Mouse (Mus musculus) cerebellum, adult 2 months (tissue): Measurements from ENCODE around the gene Zfp710. TPM values are rescaled to one million over a fixed set of nuclear protein-coding genes. Genes with fewer than 3 reads are reported as not detected.
A peak's percentile ranks its signal among the peaks of the same experiment; 100 is the strongest.

ENCODE experiments used
- DNase-seq, 2 experiments: peaks; one replicate each; pipeline ENCODE4 v3.0.0; 2021
- H3K27ac ChIP-seq: fragments of 200-500 bp; 2 replicates; pipeline ENCODE4 v1.5.1; 2012; ENCODE audit warnings: low read length, control low read depth, inconsistent platforms; ENCODE audit not compliant: insufficient read depth
- H3K27me3 ChIP-seq: fragments of 200-500 bp; 2 replicates; pipeline ENCODE4 v1.6.1; 2012; ENCODE audit warnings: inconsistent platforms, mild to moderate bottlenecking, low read length, moderate library complexity; ENCODE audit not compliant: control insufficient read depth, insufficient read depth
- H3K4me1 ChIP-seq: fragments of 200-500 bp; 2 replicates; pipeline ENCODE4 v1.6.1; 2011; ENCODE audit warnings: low read length; ENCODE audit not compliant: control insufficient read depth, insufficient read depth
- H3K4me3 ChIP-seq: fragments of 200-500 bp; replicated peaks from 2 replicates; pipeline ENCODE3; 2011; ENCODE audit warnings: mild to moderate bottlenecking, low read depth, low read length, control low read depth; ENCODE audit not compliant: insufficient read depth
- CTCF ChIP-seq: fragments of 200-500 bp; IDR thresholded peaks from 2 replicates; pipeline ENCODE4 v1.5.1; 2011; ENCODE audit warnings: low read depth, mild to moderate bottlenecking, control low read depth, low read length, moderate library complexity, borderline replicate concordance; ENCODE audit not compliant: insufficient read depth
- POLR2A ChIP-seq: fragments of 200-500 bp; IDR thresholded peaks from 2 replicates; pipeline ENCODE4 v1.6.1; 2011; ENCODE audit warnings: low read length, control low read depth, borderline replicate concordance; ENCODE audit not compliant: insufficient read depth
- WGBS: fragments of 180-500 bp; shearing (Covaris S2); methylation state at CpG from one replicate; pipeline ENCODE4 v1.1.7; 2018; 5-methylcytosine and 5-hydroxymethylcytosine counted together
- polyA plus RNA-seq: library from polyadenylated mRNA; depleted of rRNA; stranded (reverse); fragments of >200 nt; gene quantifications from 2 replicates; pipeline ENCODE4 v1.2.3, GENCODE M21; 2012; rRNA removed

The Zfp710 gene
- polyA plus RNA-seq, 1 experiment, result 10.9 TPM

- H3K4me3 ChIP-seq, result no peak overlapping the region
- TF ChIP-seq POLR2A, result no peak
- no peak for TF ChIP-seq CTCF
- H3K27ac ChIP-seq, result no peak overlapping the region
- H3K27me3 ChIP-seq, result no peaks in the 10 kb centered on the region
- H3K4me1 ChIP-seq, result peaks cover 6% of the 10 kb centered on the region
- no peak for DNase-seq
- 88% methylated on average over 1 of the region's 1 CpGs for WGBS
Observed at GRCm38 (mm10) chr7:80135173-80135532, 110.5 kb downstream of the Zfp710 start.

GRCm38 (mm10) chr7:80138375-80138774 is 113.8 kb downstream of the Zfp710 start:
- no peak overlapping the region for H3K4me3 ChIP-seq
- peaks cover 6% of the 10 kb centered on the region for H3K4me1 ChIP-seq
- H3K27ac ChIP-seq, result no peak overlapping the region
- H3K27me3 ChIP-seq, result no peaks in the 10 kb centered on the region
- TF ChIP-seq POLR2A (no peak), CTCF (no peak)
- WGBS, result 74% methylated on average over 1 of the region's 1 CpGs
- DNase-seq, result no peak

- DNase-seq, result peak; percentile 67 to 69
- Histone ChIP-seq H3K4me1 (no peaks in the 10 kb centered on the region), H3K27ac (no peak overlapping the region), H3K4me3 (no peak overlapping the region), H3K27me3 (no peaks in the 10 kb centered on the region)
- TF ChIP-seq POLR2A (no peak), CTCF (peak; percentile 84)
- WGBS, result 20% methylated on average over 9 of the region's 9 CpGs
Observed at GRCm38 (mm10) chr7:80140815-80141214, 116.2 kb downstream of the Zfp710 start.

Other genes starting within 250 kb of the Zfp710 start
- gene Mesp1, start 231.0 kb upstream of the Zfp710 start, polyA plus RNA-seq, result not detected in 2 replicates
- gene Mesp2, start 214.1 kb upstream of the Zfp710 start, polyA plus RNA-seq, result 0.15 and 0.17 TPM in 2 replicates
- gene Anpep, start 163.8 kb upstream of the Zfp710 start, polyA plus RNA-seq, result 3.0 and 3.3 TPM in 2 replicates
- gene Ap3s2, start 104.2 kb upstream of the Zfp710 start, polyA plus RNA-seq, result 45.7 and 46.6 TPM in 2 replicates
- gene Arpin, start 89.5 kb upstream of the Zfp710 start, polyA plus RNA-seq, result 22.5 and 22.8 TPM in 2 replicates
- gene Idh2, start 90.6 kb downstream of the Zfp710 start, polyA plus RNA-seq, result 77.9 and 84.0 TPM in 2 replicates
- 10.7 and 11.5 TPM in 2 replicates for gene Sema4b, start 162.0 kb downstream of the Zfp710 start, polyA plus RNA-seq
- gene Cib1, start 208.0 kb downstream of the Zfp710 start, polyA plus RNA-seq, result 40.1 and 45.0 TPM in 2 replicates
- 3.9 and 4.1 TPM in 2 replicates for gene Gdpgp1, start 208.1 kb downstream of the Zfp710 start, polyA plus RNA-seq
- 0.69 and 0.98 TPM in 2 replicates for gene Ttll13, start 221.6 kb downstream of the Zfp710 start, polyA plus RNA-seq
- gene Ngrn, start 236.4 kb downstream of the Zfp710 start, polyA plus RNA-seq, result 67.1 and 70.8 TPM in 2 replicates
- 30.9 and 31.5 TPM in 2 replicates for gene Vps33b, start 244.8 kb downstream of the Zfp710 start, polyA plus RNA-seq